ENCODE assay signal across 8 mouse cellular contexts in the genomic region with DNA sequence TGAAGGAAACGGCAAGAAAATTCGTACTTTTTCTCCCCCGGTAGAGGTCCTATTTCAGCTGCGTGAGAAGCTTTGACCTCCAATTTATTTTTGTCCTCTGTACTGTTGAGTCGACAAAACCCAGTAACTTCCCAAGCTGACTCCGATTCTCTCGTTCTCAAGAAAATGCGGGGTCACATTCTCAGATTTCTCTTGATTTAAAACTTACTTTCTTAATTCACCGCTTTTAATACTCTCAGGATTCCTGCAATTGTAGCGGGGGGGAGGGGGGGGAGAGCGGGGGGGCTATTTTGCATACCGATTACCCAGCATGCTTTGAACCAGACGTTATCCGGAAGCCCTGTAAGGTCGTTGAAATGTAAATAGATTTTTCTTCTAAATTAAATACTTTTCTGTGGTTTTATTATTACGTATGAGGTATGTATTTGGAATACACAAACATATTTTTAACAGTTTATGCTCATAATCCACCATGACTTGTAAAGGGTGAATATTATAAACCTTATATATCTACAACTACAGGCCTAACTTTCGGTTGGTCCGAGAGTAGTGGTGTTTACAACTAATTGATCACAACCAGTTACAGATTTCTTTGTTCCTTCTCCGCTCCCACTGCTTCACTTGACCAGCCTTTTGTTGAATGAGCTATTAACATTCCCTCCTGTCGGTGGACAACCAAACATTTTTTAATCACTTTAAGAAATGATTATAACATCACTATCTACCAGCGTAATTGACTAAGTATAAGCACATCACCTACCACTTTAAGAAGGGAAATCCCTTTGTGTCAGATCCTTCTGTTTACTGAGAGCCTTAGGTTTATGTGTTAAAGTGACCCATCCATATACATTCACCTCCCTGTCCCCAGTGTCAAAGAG. TPM values are rescaled to one million over a fixed set of nuclear protein-coding genes. Genes with fewer than 3 reads are reported as not detected.
DNase-seq lines count a peak whose midpoint lies in the region; ATAC-seq and TF ChIP-seq lines count a peak whose summit lies in the region.

No protein-coding gene starts in this region.

- TF ChIP-seq CTCF in heart, postnatal 0 days (IDR thresholded peaks at IDR 0.05; ENCODE audit: low read depth): no peak

- H3K9me3 ChIP-seq in embryonic facial prominence, embryonic 11.5 days (replicated peaks; ENCODE audit: control insufficient read depth, low read length): no peaks in the 10 kb centered on the region; the same call in 1 of the 2 replicates
- no peaks in the 10 kb centered on the region for H3K9me3 ChIP-seq in heart, postnatal 0 days (replicated peaks; ENCODE audit: control insufficient read depth, low read length)

- H3K4me3 ChIP-seq in embryonic facial prominence, embryonic 11.5 days (ENCODE audit: low read depth, low read length): peak overlapping the region; percentile 42
- peak overlapping the region; percentile 62 for H3K4me3 ChIP-seq in heart, postnatal 0 days (ENCODE audit: low read depth, low read length)

- H3K9ac ChIP-seq in embryonic facial prominence, embryonic 11.5 days (replicated peaks; ENCODE audit: low read length): no peak overlapping the region; the same call in 1 of the 2 replicates
- H3K9ac ChIP-seq in heart, postnatal 0 days (replicated peaks; ENCODE audit: low read depth, low read length): peak overlapping the region; percentile 62

- H3K27ac ChIP-seq in embryonic facial prominence, embryonic 11.5 days (replicated peaks; ENCODE audit: low read depth, low read length): no peak overlapping the region
- H3K27ac ChIP-seq in heart, postnatal 0 days (ENCODE audit: low read depth): peak overlapping the region; percentile 77

- peak; percentile 47 for DNase-seq in adrenal gland, postnatal 10 days
- DNase-seq in adrenal gland, postnatal 25 days: no peak
- DNase-seq in T-cell, adult 2 months (ENCODE audit: low spot score): peak; percentile 40
- peak; percentile 83 for DNase-seq in embryonic facial prominence, embryonic 11.5 days (ENCODE audit: low spot score)
- peak; percentile 83 for DNase-seq in heart, postnatal 0 days (ENCODE audit: low spot score)
- DNase-seq in layer of hippocampus, adult 9-10 months (ENCODE audit: low spot score): peak; percentile 91
- DNase-seq in spleen, postnatal 36 days (ENCODE audit: low spot score in 2 of 2): peak; percentile 22 to 55

- TF ChIP-seq EP300 in heart, postnatal 0 days (IDR thresholded peaks at IDR 0.05; ENCODE audit: low read depth): no peak

- WGBS in embryonic facial prominence, embryonic 11.5 days: under 1% methylated on average over 21 of the region's 21 CpGs
- WGBS in heart, postnatal 0 days: under 1% methylated on average over 21 of the region's 21 CpGs

- H3K36me3 ChIP-seq in embryonic facial prominence, embryonic 11.5 days (replicated peaks; ENCODE audit: control insufficient read depth, insufficient read depth, low read depth, low read length): no peaks in the 10 kb centered on the region
- H3K36me3 ChIP-seq in heart, postnatal 0 days (replicated peaks; ENCODE audit: control insufficient read depth, insufficient read depth, low read length): no peaks in the 10 kb centered on the region

- no peaks in the 10 kb centered on the region for H3K4me1 ChIP-seq in embryonic facial prominence, embryonic 11.5 days (ENCODE audit: control insufficient read depth, insufficient read depth, low read length)
- H3K4me1 ChIP-seq in heart, postnatal 0 days (ENCODE audit: control insufficient read depth, insufficient read depth): peaks cover 8% of the 10 kb centered on the region; the same call in 1 of the 2 replicates

- H3K27me3 ChIP-seq in embryonic facial prominence, embryonic 11.5 days (ENCODE audit: control insufficient read depth, insufficient read depth, low read length): no peaks in the 10 kb centered on the region
- H3K27me3 ChIP-seq in heart, postnatal 0 days (ENCODE audit: control insufficient read depth, insufficient read depth, low read length): no peaks in the 10 kb centered on the region

- H3K4me2 ChIP-seq in embryonic facial prominence, embryonic 11.5 days (ENCODE audit: low read depth, low read length): no peak overlapping the region
- H3K4me2 ChIP-seq in heart, postnatal 0 days (ENCODE audit: low read depth, low read length): peak overlapping the region; percentile 47

- 0 out of 2 replicates have a peak, but pooled peaks have one; percentile 47 for ATAC-seq in embryonic facial prominence, embryonic 11.5 days (replicated peaks; ENCODE audit: insufficient number of reproducible peaks, low FRiP score, low TSS enrichment, low read depth)
- ATAC-seq in heart, postnatal 0 days (ENCODE audit: insufficient read depth, low read depth): peak; percentile 59; the same call in 1 of the 2 replicates
- ATAC-seq in megakaryocyte, adult 5-6 weeks (ENCODE audit: poor library complexity, severe bottlenecking): peak; percentile 44

RNA-seq across cellular contexts. Expression of a gene that starts 31.9 kb away (rescaled TPM):
- 10 to 100 TPM; 84.9 to 93.6 TPM for total RNA-seq in adrenal gland, postnatal 10 days (2021)
- total RNA-seq in adrenal gland, postnatal 25 days (2021): 86.2 and 93.9 TPM in 2 replicates
- polyA plus RNA-seq in embryonic facial prominence, embryonic 11.5 days (2014; fragmentation: Nextera tagmentation; extraction: Ambion mirVana): 324 and 338 TPM in 2 replicates
- 36.0 and 45.1 TPM in 2 replicates for total RNA-seq in heart, postnatal 0 days (2014; rRNA removed; ENCODE audit: low replicate concordance)
- polyA plus RNA-seq in heart, postnatal 0 days (2015; fragmentation: Nextera tagmentation; extraction: Ambion mirVana): 51.4 and 66.0 TPM in 2 replicates
- total RNA-seq in megakaryocyte, adult 5-6 weeks (2015): 50.6 and 54.3 TPM in 2 replicates
- 166 TPM in 2 replicates for total RNA-seq in megakaryocyte, adult 5-6 weeks (2017)

RNA-seq across cellular contexts. Expression of a gene that starts 49.3 kb away (rescaled TPM):
- total RNA-seq in adrenal gland, postnatal 10 days (2021): 1 to 10 TPM in 1 of 2 experiments, under 1 TPM in 1; 0.66 to 2.0 TPM
- 1.6 and 2.9 TPM in 2 replicates for total RNA-seq in adrenal gland, postnatal 25 days (2021)
- 5.5 and 5.9 TPM in 2 replicates for polyA plus RNA-seq in embryonic facial prominence, embryonic 11.5 days (2014; fragmentation: Nextera tagmentation; extraction: Ambion mirVana)
- total RNA-seq in heart, postnatal 0 days (2014; rRNA removed; ENCODE audit: low replicate concordance): 0.69 TPM in 1 of 2 replicates, not detected in the other
- 0.70 and 0.85 TPM in 2 replicates for polyA plus RNA-seq in heart, postnatal 0 days (2015; fragmentation: Nextera tagmentation; extraction: Ambion mirVana)
- 0.05 TPM in 1 of 2 replicates, not detected in the other for total RNA-seq in megakaryocyte, adult 5-6 weeks (2015)
- total RNA-seq in megakaryocyte, adult 5-6 weeks (2017): not detected in 2 replicates

RNA-seq across cellular contexts. Expression of a gene that starts 54.1 kb away (rescaled TPM):
- total RNA-seq in adrenal gland, postnatal 10 days (2021): 10 to 100 TPM in 1 of 2 experiments, 1 to 10 TPM in 1; 6.7 to 11.8 TPM
- 16.7 and 19.4 TPM in 2 replicates for total RNA-seq in adrenal gland, postnatal 25 days (2021)
- 6.4 and 6.5 TPM in 2 replicates for polyA plus RNA-seq in embryonic facial prominence, embryonic 11.5 days (2014; fragmentation: Nextera tagmentation; extraction: Ambion mirVana)
- 6.7 and 9.1 TPM in 2 replicates for total RNA-seq in heart, postnatal 0 days (2014; rRNA removed; ENCODE audit: low replicate concordance)
- polyA plus RNA-seq in heart, postnatal 0 days (2015; fragmentation: Nextera tagmentation; extraction: Ambion mirVana): 2.9 and 3.0 TPM in 2 replicates
- total RNA-seq in megakaryocyte, adult 5-6 weeks (2015): 10.1 and 10.4 TPM in 2 replicates
- 10.5 and 15.6 TPM in 2 replicates for total RNA-seq in megakaryocyte, adult 5-6 weeks (2017)
